Mouse (Mus musculus) stomach, postnatal 0 days (tissue): ENCODE results near the gene Iffo2. TPM values are rescaled to one million over a fixed set of nuclear protein-coding genes. Genes with fewer than 3 reads are reported as not detected.
"Not testable (repeated sequence)": the region's sequence is repeated elsewhere in the genome, so short reads cannot be mapped to it uniquely, and the experiment has no call there.

Experiments
- ATAC-seq: fragments of 200-750 bp; cut with Nextera tagmentation; 2 replicates; pipeline ENCODE4 v1.8.0; 2017; ENCODE audit not compliant: low FRiP score, low TSS enrichment
- DNase-seq: peaks from one replicate; pipeline ENCODE4 v3.0.0-alpha.2; 2016; ENCODE audit warnings: low spot score
- H3K27ac ChIP-seq: fragments of 300-500 bp; sonication (generic); replicated peaks from 2 replicates; pipeline ENCODE4 v1.5.1; 2014; ENCODE audit warnings: mild to moderate bottlenecking, control low read depth
- H3K27me3 ChIP-seq: fragments of 300-500 bp; sonication (generic); 2 replicates; pipeline ENCODE4 v1.6.1; 2014; ENCODE audit warnings: low read length; ENCODE audit not compliant: control insufficient read depth, insufficient read depth
- H3K36me3 ChIP-seq: fragments of 300-500 bp; sonication (generic); 2 replicates; pipeline ENCODE4 v1.6.1; 2014; ENCODE audit warnings: low read length, mixed read lengths; ENCODE audit not compliant: control insufficient read depth, insufficient read depth
- H3K4me1 ChIP-seq: fragments of 300-500 bp; sonication (generic); replicated peaks from 2 replicates; pipeline ENCODE4 v1.6.1; 2014; ENCODE audit warnings: antibody characterized with exemption; ENCODE audit not compliant: control insufficient read depth, insufficient read depth
- H3K4me2 ChIP-seq: fragments of 300-500 bp; sonication (generic); replicated peaks from 2 replicates; pipeline ENCODE4 v1.6.1; 2014; ENCODE audit warnings: low read depth, mild to moderate bottlenecking, control low read depth, moderate library complexity
- H3K4me3 ChIP-seq: fragments of 300-500 bp; sonication (generic); 2 replicates; pipeline ENCODE4 v1.5.1; 2014; ENCODE audit warnings: low read depth, low read length, control low read depth
- H3K9ac ChIP-seq: fragments of 300-500 bp; sonication (generic); 2 replicates; pipeline ENCODE4 v1.6.1; 2014; ENCODE audit warnings: mild to moderate bottlenecking, low read length, control low read depth, mixed read lengths
- H3K9me3 ChIP-seq: fragments of 300-500 bp; sonication (generic); 2 replicates; pipeline ENCODE4 v1.6.1; 2016; ENCODE audit warnings: low read length; ENCODE audit not compliant: control insufficient read depth
- CTCF ChIP-seq: IDR thresholded peaks from 2 replicates; pipeline ENCODE4 v1.5.1; 2016; ENCODE audit warnings: antibody characterized with exemption, low read depth, mild to moderate bottlenecking, moderate library complexity
- EP300 ChIP-seq: optimal IDR thresholded peaks from 2 replicates; pipeline ENCODE3; 2016; ENCODE audit warnings: antibody characterized with exemption
- WGBS: fragments of 180-500 bp; shearing (Covaris S2); extraction: QIAGEN DNeasy Blood & Tissue Kit; methylation state at CpG from one replicate; pipeline ENCODE4 v1.1.7; 2014; 5-methylcytosine and 5-hydroxymethylcytosine counted together
- polyA plus RNA-seq: library from polyadenylated mRNA; unstranded; fragments of >200 nt; fragmentation: Nextera tagmentation; extraction: Ambion mirVana; gene quantifications from 2 replicates; pipeline ENCODE4 v1.2.1, GENCODE M21; 2015

Gene Iffo2
- 3.8 and 4.0 TPM in 2 replicates for polyA plus RNA-seq

- not testable (repeated sequence) for H3K27me3 ChIP-seq, H3K9me3 ChIP-seq, H3K4me2 ChIP-seq, H3K9ac ChIP-seq, H3K36me3 ChIP-seq, DNase-seq, H3K27ac ChIP-seq, ATAC-seq, H3K4me3 ChIP-seq, H3K4me1 ChIP-seq
- WGBS = 80% methylated on average over 5 of the region's 5 CpGs
Observed at GRCm38 (mm10) chr4:139530248-139530647, at the start of gene Iffo2. Gene Iffo2, plus strand, starts transcription at chr4:139530548.

GRCm38 (mm10) chr4:139481400-139481799 lies 48.9 kb upstream of the Iffo2 start:
- H3K4me1 ChIP-seq = no peaks in the 10 kb centered on the region
- peaks cover 47% of the 10 kb centered on the region for H3K36me3 ChIP-seq
- ATAC-seq = peak; percentile 84
- no peak overlapping the region for H3K4me3 ChIP-seq
- peak; percentile 66 for DNase-seq
- H3K27me3 ChIP-seq = no peaks in the 10 kb centered on the region
- H3K4me2 ChIP-seq = no peak overlapping the region
- H3K9ac ChIP-seq = no peak overlapping the region
- no peaks in the 10 kb centered on the region for H3K9me3 ChIP-seq
- TF ChIP-seq EP300 (no peak), CTCF (no peak)
- peak overlapping the region; percentile 69 for H3K27ac ChIP-seq
- WGBS = 67% methylated on average over 1 of the region's 1 CpGs

- H3K36me3 ChIP-seq = peaks cover 43% of the 10 kb centered on the region
- no peak overlapping the region for H3K9ac ChIP-seq
- H3K4me1 ChIP-seq = no peaks in the 10 kb centered on the region
- ATAC-seq (no peak), DNase-seq (no peak)
- no peak overlapping the region for H3K27ac ChIP-seq
- TF ChIP-seq CTCF = no peak
- no peak for TF ChIP-seq EP300
- H3K4me2 ChIP-seq = no peak overlapping the region
- no peak overlapping the region for H3K4me3 ChIP-seq
- 89% methylated on average over 8 of the region's 8 CpGs for WGBS
- no peaks in the 10 kb centered on the region for H3K9me3 ChIP-seq
- no peaks in the 10 kb centered on the region for H3K27me3 ChIP-seq
Observed at GRCm38 (mm10) chr4:139483461-139484105, 46.8 kb upstream of the Iffo2 start.

- DNase-seq = no peak
- no peaks in the 10 kb centered on the region for H3K4me1 ChIP-seq
- H3K27ac ChIP-seq = no peak overlapping the region
- H3K27me3 ChIP-seq = no peaks in the 10 kb centered on the region
- H3K9ac ChIP-seq = no peak overlapping the region
- no peaks in the 10 kb centered on the region for H3K9me3 ChIP-seq
- ATAC-seq = no peak
- H3K4me2 ChIP-seq = no peak overlapping the region
- TF ChIP-seq EP300 = no peak
- TF ChIP-seq CTCF = no peak
- H3K4me3 ChIP-seq = no peak overlapping the region
- WGBS = 75% methylated on average over 7 of the region's 7 CpGs
- H3K36me3 ChIP-seq = peaks cover 44% of the 10 kb centered on the region
Observed at GRCm38 (mm10) chr4:139484496-139484895, 45.9 kb upstream of the Iffo2 start.

- 55% methylated on average over 10 of the region's 10 CpGs for WGBS
Observed at GRCm38 (mm10) chr4:139487085-139487484, 43.3 kb upstream of the Iffo2 start.

GRCm38 (mm10) chr4:139488325-139488724 lies 42.0 kb upstream of the Iffo2 start:
- WGBS = 84% methylated on average over 5 of the region's 5 CpGs
- Histone ChIP-seq H3K9me3 (no peaks in the 10 kb centered on the region), H3K27me3 (no peaks in the 10 kb centered on the region)

More at GRCm38 (mm10) chr4:139487085-139487484, 43.3 kb upstream of the Iffo2 start:
- H3K27me3 ChIP-seq = no peaks in the 10 kb centered on the region
- DNase-seq = no peak
- H3K27ac ChIP-seq = no peak overlapping the region
- H3K4me1 ChIP-seq = no peaks in the 10 kb centered on the region
- no peaks in the 10 kb centered on the region for H3K9me3 ChIP-seq
- no peak overlapping the region for H3K4me3 ChIP-seq
- peaks cover 42% of the 10 kb centered on the region for H3K36me3 ChIP-seq
- TF ChIP-seq EP300 (no peak), CTCF (no peak)
- ATAC-seq = no peak
- no peak overlapping the region for H3K4me2 ChIP-seq
- H3K9ac ChIP-seq = no peak overlapping the region

More at GRCm38 (mm10) chr4:139488325-139488724, 42.0 kb upstream of the Iffo2 start:
- ATAC-seq (no peak), DNase-seq (no peak)
- Histone ChIP-seq H3K4me1 (no peaks in the 10 kb centered on the region), H3K4me2 (no peak overlapping the region), H3K27ac (no peak overlapping the region), H3K9ac (no peak overlapping the region), H3K36me3 (peaks cover 36% of the 10 kb centered on the region), H3K4me3 (no peak overlapping the region)
- no peak for TF ChIP-seq EP300
